Mouse (Mus musculus): ENCODE data around the gene Hspa12b.

DNA sequence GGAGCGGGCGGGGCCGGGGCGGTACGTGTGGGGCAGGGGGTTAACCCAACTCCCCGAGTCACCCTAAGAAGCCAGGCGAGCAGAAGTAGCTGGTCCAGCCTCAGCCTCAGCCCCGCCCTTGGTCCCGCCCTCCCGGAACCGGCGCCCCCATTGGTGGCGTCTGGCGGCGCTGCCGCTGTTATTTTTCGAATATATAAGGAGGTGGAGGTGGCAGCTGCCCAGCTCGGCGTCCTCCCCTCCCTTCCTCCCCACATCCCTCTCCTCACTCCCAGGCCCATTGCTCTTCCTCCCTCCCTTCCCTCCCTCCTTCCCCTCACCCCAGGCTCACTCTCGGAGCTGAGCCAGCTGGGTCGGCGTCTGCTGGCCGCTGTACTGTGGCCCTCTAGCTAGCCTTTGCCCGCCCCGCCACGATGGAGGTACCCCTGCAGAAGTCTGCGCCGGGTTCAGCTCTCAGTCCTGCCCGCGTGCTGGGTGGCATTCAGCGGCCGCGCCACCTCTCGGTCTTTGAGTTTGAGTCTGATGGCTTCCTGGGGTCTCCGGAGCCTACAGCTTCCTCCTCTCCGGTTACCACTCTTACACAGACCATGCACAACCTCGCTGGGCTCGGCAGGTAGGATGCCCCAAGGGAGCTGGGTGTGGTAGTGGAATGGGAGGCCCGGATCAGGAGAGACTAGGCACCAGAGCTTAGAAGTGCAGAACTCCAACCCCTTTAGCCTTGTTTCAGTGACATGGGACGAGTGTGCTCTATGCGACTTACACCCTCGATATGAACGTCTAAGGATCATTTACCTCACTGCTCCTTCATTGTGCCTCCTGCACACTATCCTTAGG is 59.9 kb downstream of the Hspa12b start, which contains the start of the genes Cdc25b and Spef1:
- TF ChIP-seq CHD2 (IDR thresholded peaks at IDR 0.05; ENCODE audit: low read depth, low read length) (no peak), HCFC1 (IDR thresholded peaks at IDR 0.05; ENCODE audit: borderline replicate concordance, insufficient read depth, low read length) (no peak), MAFK (IDR thresholded peaks at IDR 0.05; ENCODE audit: insufficient read depth, low read depth, low read length) (no peak), ZC3H11A (IDR thresholded peaks at IDR 0.05; ENCODE audit: borderline replicate concordance, low read depth, low read length) (no peak), ZNF384 (IDR thresholded peaks at IDR 0.05; ENCODE audit: low read depth, low read length) (no peak)
